Mouse (Mus musculus) intestine, embryonic 15.5 days (tissue): Measurements from ENCODE around the gene AI413582. TPM values are rescaled to one million over a fixed set of nuclear protein-coding genes. Genes with fewer than 3 reads are reported as not detected.
A peak's percentile ranks its signal among the peaks of the same experiment; 100 is the strongest.

Experiments used
- ATAC-seq: fragments of 200-750 bp; cut with Nextera tagmentation; 2 replicates; pipeline ENCODE4 v1.8.0; 2017; ENCODE audit warnings: moderate TSS enrichment, moderate library complexity
- H3K27ac ChIP-seq: fragments of 300-500 bp; sonication (generic); 2 replicates; pipeline ENCODE4 v1.5.1; 2015; ENCODE audit warnings: mild to moderate bottlenecking, inconsistent platforms
- H3K27me3 ChIP-seq: fragments of 300-500 bp; sonication (generic); replicated peaks from 2 replicates; pipeline ENCODE4 v1.6.1; 2015; ENCODE audit warnings: inconsistent platforms
- H3K36me3 ChIP-seq: fragments of 300-500 bp; sonication (generic); 2 replicates; pipeline ENCODE4 v1.6.1; 2015; ENCODE audit warnings: inconsistent platforms
- H3K4me1 ChIP-seq: fragments of 300-500 bp; sonication (generic); replicated peaks from 2 replicates; pipeline ENCODE4 v1.6.1; 2015; ENCODE audit warnings: inconsistent platforms
- H3K4me2 ChIP-seq: fragments of 300-500 bp; sonication (generic); replicated peaks from 2 replicates; pipeline ENCODE4 v1.6.1; 2015; ENCODE audit warnings: mild to moderate bottlenecking, inconsistent platforms
- H3K4me3 ChIP-seq: fragments of 300-500 bp; sonication (generic); replicated peaks from 2 replicates; pipeline ENCODE4 v1.5.1; 2015; ENCODE audit warnings: inconsistent platforms
- H3K9ac ChIP-seq: fragments of 300-500 bp; sonication (generic); 2 replicates; pipeline ENCODE4 v1.6.1; 2015; ENCODE audit warnings: inconsistent platforms
- H3K9me3 ChIP-seq: fragments of 300-500 bp; sonication (generic); 2 replicates; pipeline ENCODE4 v1.6.1; 2016; ENCODE audit warnings: inconsistent platforms
- WGBS: fragments of 180-500 bp; shearing (Covaris S2); methylation state at CpG from one replicate; pipeline ENCODE4 v1.1.7; 2015; 5-methylcytosine and 5-hydroxymethylcytosine counted together
- polyA plus RNA-seq: library from polyadenylated mRNA; unstranded; fragments of >200 nt; fragmentation: Nextera tagmentation; extraction: Ambion mirVana; gene quantifications from 2 replicates; pipeline ENCODE4 v1.2.1, GENCODE M21; 2015

The AI413582 gene
- polyA plus RNA-seq, 1 experiment from 2014 or later = 29.7 TPM

DNA sequence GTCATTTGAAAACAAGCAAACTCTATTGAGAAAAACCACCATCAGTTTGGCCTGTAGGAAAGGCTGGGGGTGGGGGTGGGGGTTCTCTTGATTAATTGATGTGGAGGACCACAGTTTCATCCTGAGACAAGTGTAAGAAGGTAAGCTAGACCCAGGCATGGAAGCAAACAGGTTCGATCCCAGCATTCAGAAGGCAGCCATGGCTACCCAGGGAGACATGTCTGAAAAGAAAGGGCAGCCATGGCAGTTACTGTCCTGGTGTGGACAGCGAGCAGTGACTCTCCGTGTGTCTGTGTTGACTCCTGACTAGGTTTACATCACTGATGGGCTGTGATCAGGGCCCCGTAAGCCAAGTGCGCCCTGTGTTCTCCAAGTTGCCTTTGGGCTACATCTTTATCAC lies 44.3 kb downstream of the AI413582 start, which contains the start of gene Grm4:
TSS of gene Grm4 (minus strand) at position 101 of the 400 bp plus-strand sequence.
- Histone ChIP-seq H3K27me3 (peaks cover 37% of the 10 kb centered on the region), H3K9me3 (no peaks in the 10 kb centered on the region), H3K4me3 (no peak within 1 kb of the TSS; the same call in 1 of the 2 replicates), H3K9ac (no peak within 1 kb of the TSS), H3K27ac (no peak within 1 kb of the TSS), H3K36me3 (no peaks in the 10 kb centered on the region), H3K4me2 (peak within 1 kb of the TSS; percentile 41), H3K4me1 (no peaks in the 10 kb centered on the region)
- no peak for ATAC-seq
- WGBS = 74% methylated on average over 5 of the region's 5 CpGs

DNA sequence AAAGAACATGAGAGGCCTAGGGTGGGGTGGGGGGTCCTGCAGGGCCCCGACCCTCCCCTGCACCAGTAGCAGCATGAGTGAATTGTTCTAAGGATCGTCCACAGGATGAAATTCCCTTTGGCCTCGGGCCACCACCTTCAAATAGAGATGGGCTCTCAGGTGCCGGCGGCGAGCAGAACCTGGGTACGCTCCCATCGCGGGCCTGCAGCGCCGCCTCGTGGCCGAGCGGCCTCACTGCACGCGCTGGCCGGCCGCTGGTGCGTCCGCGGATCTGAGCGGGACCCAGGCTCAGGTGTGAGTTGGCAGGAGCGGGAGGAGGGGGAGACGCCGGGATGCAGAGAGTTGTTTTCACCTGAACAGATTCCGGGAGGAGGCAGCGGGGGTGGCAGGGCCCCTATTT lies 45.0 kb downstream of the AI413582 start:
- peak; percentile 62; the same call in 1 of the 2 replicates for ATAC-seq
- Histone ChIP-seq H3K4me1 (no peaks in the 10 kb centered on the region), H3K4me3 (no peak overlapping the region; the same call in 1 of the 2 replicates), H3K27ac (no peak overlapping the region), H3K4me2 (peak overlapping the region; percentile 41), H3K9ac (no peak overlapping the region), H3K36me3 (no peaks in the 10 kb centered on the region), H3K27me3 (peaks cover 43% of the 10 kb centered on the region), H3K9me3 (no peaks in the 10 kb centered on the region)
- under 1% methylated on average over 27 of the region's 27 CpGs for WGBS

DNA sequence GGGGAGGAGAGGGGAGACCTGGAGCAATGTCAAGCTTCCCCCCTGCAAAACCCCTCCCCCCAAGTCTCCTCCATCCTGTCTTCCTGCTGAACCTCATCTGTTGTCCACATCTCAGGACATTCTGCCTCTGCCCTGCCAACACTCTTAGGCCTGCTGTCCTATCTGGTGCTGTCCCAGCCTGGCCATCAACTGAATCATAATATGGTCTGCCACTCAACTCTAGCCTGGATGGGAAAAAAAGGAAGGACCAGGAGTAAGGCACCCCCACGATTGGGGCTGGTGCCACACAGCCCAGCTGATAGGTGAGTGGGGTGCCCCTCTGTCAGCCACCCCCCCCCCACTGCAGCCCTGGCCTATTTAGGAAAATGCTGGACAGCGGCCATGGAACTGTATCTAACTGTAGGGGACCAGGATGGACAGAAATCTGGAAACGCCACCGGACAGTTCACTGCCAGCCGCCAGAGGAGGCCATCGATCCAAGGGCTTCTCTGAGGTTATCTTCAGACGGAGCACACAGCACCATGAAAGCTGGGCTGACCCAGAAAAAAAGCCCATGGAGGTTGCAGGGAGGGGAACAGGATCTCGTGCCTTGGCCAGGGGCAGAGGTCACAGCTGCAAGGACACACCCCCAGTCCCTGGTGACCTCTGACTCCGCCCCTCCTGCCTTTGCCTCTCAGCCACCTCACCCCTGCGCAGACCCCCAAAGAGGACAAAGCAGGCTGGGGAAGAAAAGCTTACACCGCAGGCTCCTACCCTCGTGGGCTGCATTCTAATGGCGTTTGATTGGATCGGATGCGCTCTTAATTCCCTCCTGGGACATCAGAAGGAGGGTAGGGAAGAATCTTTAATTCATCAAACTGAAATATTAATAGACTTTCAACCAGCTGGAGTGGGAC lies 46.6 kb downstream of the AI413582 start:
- no peak overlapping the region for H3K4me2 ChIP-seq
- no peak for ATAC-seq
- peaks cover 59% of the 10 kb centered on the region for H3K27me3 ChIP-seq
- WGBS = 54% methylated on average over 15 of the region's 15 CpGs
- no peak overlapping the region for H3K9ac ChIP-seq
- H3K9me3 ChIP-seq = no peaks in the 10 kb centered on the region
- no peak overlapping the region for H3K27ac ChIP-seq
- H3K4me1 ChIP-seq = 0 out of 2 replicates have a peak, but pooled peaks cover 1% of the 10 kb centered on the region
- H3K36me3 ChIP-seq = no peaks in the 10 kb centered on the region
- no peak overlapping the region for H3K4me3 ChIP-seq

DNA sequence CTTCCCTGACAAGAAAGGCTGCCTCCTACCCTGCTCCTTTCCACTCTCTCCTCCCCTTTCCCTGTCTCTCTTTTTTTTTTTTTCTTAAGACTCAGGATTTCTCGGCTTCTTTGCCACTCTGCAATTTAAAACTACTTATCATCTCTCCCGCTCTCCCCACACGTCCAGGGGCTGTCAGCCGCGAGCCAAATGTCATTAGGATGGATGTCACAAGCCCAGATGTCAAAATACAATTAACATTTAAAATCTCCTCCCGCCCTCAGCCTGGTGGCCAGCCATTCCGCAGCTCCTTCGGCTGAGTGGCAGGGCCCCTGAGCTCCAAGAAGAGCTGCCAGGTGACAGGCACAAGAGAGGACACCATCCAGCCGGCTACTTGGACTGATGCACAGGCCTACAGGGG lies 47.3 kb downstream of the AI413582 start:
- H3K9me3 ChIP-seq = no peaks in the 10 kb centered on the region
- no peak for ATAC-seq
- no peak overlapping the region for H3K4me3 ChIP-seq
- H3K9ac ChIP-seq = no peak overlapping the region
- peaks cover 8% of the 10 kb centered on the region for H3K4me1 ChIP-seq
- peaks cover 65% of the 10 kb centered on the region for H3K27me3 ChIP-seq
- 41% methylated on average over 9 of the region's 9 CpGs for WGBS
- H3K4me2 ChIP-seq = no peak overlapping the region
- H3K36me3 ChIP-seq = no peaks in the 10 kb centered on the region
- H3K27ac ChIP-seq = no peak overlapping the region

DNA sequence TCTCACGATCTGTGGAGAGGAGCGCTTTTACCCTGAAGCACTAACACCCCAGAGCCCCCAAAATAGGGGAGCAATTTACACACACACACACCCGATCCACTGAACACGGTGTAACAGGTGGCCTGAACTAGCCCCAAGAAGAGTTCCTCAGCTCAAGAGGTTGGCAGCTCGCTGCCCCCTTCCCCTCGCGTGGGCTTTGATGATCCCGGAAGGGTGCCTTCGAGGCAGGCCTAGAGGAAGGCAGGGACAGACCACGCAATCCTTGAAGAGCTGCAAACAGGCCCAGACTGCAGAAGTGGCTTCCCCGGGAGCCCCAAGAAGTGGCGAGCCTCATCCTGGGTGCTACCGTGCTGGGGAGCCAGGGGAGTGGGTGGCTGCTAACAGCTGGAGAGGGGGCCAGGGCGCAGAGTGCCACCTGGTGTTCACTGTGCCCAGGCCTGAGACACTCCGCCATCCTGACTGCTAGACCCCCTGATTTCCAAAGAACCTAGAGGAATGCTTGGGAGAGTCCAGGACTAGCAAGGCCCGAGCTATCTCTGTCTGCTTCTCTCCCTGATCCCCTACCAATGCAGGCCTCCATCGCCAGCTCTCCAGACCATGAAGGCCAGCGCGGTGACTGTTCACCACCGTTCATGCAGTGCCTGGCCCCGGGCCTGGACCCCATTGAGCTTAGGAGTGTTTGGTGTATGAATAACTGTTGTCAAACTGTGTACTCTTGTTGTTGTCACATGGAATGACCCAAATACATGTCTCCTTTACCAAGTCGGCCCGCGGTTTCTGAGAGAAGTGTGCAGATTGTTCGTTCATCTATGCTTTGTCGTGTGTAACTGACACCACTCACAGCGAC lies 51.4 kb downstream of the AI413582 start:
- Histone ChIP-seq H3K9me3 (no peaks in the 10 kb centered on the region), H3K9ac (no peak overlapping the region), H3K4me2 (peak overlapping the region; percentile 98), H3K4me3 (peak overlapping the region; percentile 49), H3K27ac (no peak overlapping the region), H3K27me3 (peaks cover 84% of the 10 kb centered on the region), H3K36me3 (no peaks in the 10 kb centered on the region), H3K4me1 (peaks cover 22% of the 10 kb centered on the region)
- WGBS = 34% methylated on average over 27 of the region's 27 CpGs
- no peak for ATAC-seq

Other genes starting within 250 kb of the AI413582 start
- 0.28 and 0.29 TPM in 2 replicates for gene Grm4, start 44.4 kb downstream of the AI413582 start, polyA plus RNA-seq
- 298 and 307 TPM in 2 replicates for gene Hmga1, start 9.3 kb downstream of the AI413582 start, polyA plus RNA-seq
- gene Nudt3, start 57.7 kb upstream of the AI413582 start, polyA plus RNA-seq = 71.2 and 71.7 TPM in 2 replicates
- gene RPS10-NUDT3, start 69.5 kb upstream of the AI413582 start, polyA plus RNA-seq = not detected in 2 replicates
- 973 and 1,022 TPM in 2 replicates for gene Rps10, start 70.9 kb upstream of the AI413582 start, polyA plus RNA-seq
- gene Pacsin1, start 89.8 kb upstream of the AI413582 start, polyA plus RNA-seq = 2.6 and 2.7 TPM in 2 replicates
- 14.1 and 17.1 TPM in 2 replicates for gene Spdef, start 163.2 kb upstream of the AI413582 start, polyA plus RNA-seq